Mouse (Mus musculus) midbrain, postnatal 0 days (tissue): Measurements from ENCODE around the gene Spdl1. TPM values are rescaled to one million over a fixed set of nuclear protein-coding genes. Genes with fewer than 3 reads are reported as not detected.
A peak's percentile ranks its signal among the peaks of the same experiment; 100 is the strongest.

Experiments
- ATAC-seq: fragments of 200-750 bp; cut with Nextera tagmentation; 2 replicates; pipeline ENCODE4 v1.8.0; 2017; ENCODE audit warnings: moderate number of reproducible peaks, mild to moderate bottlenecking, moderate TSS enrichment, moderate library complexity; ENCODE audit not compliant: low FRiP score
- DNase-seq: peaks from one replicate; pipeline ENCODE4 v3.0.0-alpha.2; 2015; ENCODE audit warnings: low spot score
- H3K27ac ChIP-seq: fragments of 300-500 bp; sonication (generic); 2 replicates; pipeline ENCODE4 v1.5.1; 2014; ENCODE audit warnings: low read depth, mild to moderate bottlenecking, low read length, mixed read lengths
- H3K27me3 ChIP-seq: fragments of 300-500 bp; sonication (generic); 2 replicates; pipeline ENCODE4 v1.6.1; 2014; ENCODE audit warnings: low read length, control low read depth, mixed read lengths; ENCODE audit not compliant: insufficient read depth
- H3K36me3 ChIP-seq: fragments of 300-500 bp; sonication (generic); 2 replicates; pipeline ENCODE4 v1.6.1; 2014; ENCODE audit warnings: low read length, control low read depth, mixed read lengths; ENCODE audit not compliant: insufficient read depth
- H3K4me1 ChIP-seq: fragments of 300-500 bp; sonication (generic); 2 replicates; pipeline ENCODE4 v1.6.1; 2014; ENCODE audit warnings: mild to moderate bottlenecking, control low read depth, antibody characterized with exemption, low read length, mixed read lengths; ENCODE audit not compliant: insufficient read depth
- H3K4me2 ChIP-seq: fragments of 300-500 bp; sonication (generic); 2 replicates; pipeline ENCODE4 v1.6.1; 2014; ENCODE audit warnings: low read depth, mild to moderate bottlenecking, low read length, mixed read lengths; ENCODE audit not compliant: poor library complexity, severe bottlenecking
- H3K4me3 ChIP-seq: fragments of 300-500 bp; sonication (generic); 2 replicates; pipeline ENCODE4 v1.5.1; 2014; ENCODE audit warnings: low read depth, mild to moderate bottlenecking, low read length, moderate library complexity
- H3K9ac ChIP-seq: fragments of 300-500 bp; sonication (generic); replicated peaks from 2 replicates; pipeline ENCODE4 v1.6.1; 2014; ENCODE audit warnings: mild to moderate bottlenecking, low read length, moderate library complexity, mixed read lengths; ENCODE audit not compliant: poor library complexity, severe bottlenecking
- H3K9me3 ChIP-seq: fragments of 300-500 bp; sonication (generic); 2 replicates; pipeline ENCODE4 v1.6.1; 2016; ENCODE audit warnings: low read length, control low read depth
- CTCF ChIP-seq: IDR thresholded peaks from 2 replicates; pipeline ENCODE4 v1.5.1; 2016; ENCODE audit warnings: antibody characterized with exemption, mild to moderate bottlenecking
- WGBS: fragments of 180-500 bp; shearing (Covaris S2); extraction: QIAGEN DNeasy Blood & Tissue Kit; methylation state at CpG from one replicate; pipeline ENCODE4 v1.1.7; 2014; 5-methylcytosine and 5-hydroxymethylcytosine counted together
- polyA plus RNA-seq: library from polyadenylated mRNA; unstranded; fragments of >200 nt; fragmentation: Nextera tagmentation; extraction: Ambion mirVana; gene quantifications from 2 replicates; pipeline ENCODE4 v1.2.1, GENCODE M21; 2015
- total RNA-seq: library from RNA; depleted of rRNA; stranded (reverse); fragments of >200 nt; gene quantifications from 2 replicates; pipeline ENCODE4 v1.2.3, GENCODE M21; 2014; rRNA removed

The Spdl1 gene
- total RNA-seq (0.93 and 1.7 TPM in 2 replicates), polyA plus RNA-seq (0.77 and 1.1 TPM in 2 replicates)

GRCm38 (mm10) chr11:34833318-34834086 lies at the start of gene Spdl1:
Gene Spdl1 (minus strand): TSS chr11:34833641.
- H3K36me3 ChIP-seq, result no peaks in the 10 kb centered on the region
- H3K9ac ChIP-seq, result peak within 1 kb of the TSS; percentile 66
- H3K27ac ChIP-seq, result no peak within 1 kb of the TSS
- peak; percentile 97 for ATAC-seq
- no peaks in the 10 kb centered on the region for H3K27me3 ChIP-seq
- H3K9me3 ChIP-seq, result no peaks in the 10 kb centered on the region
- under 1% methylated on average over 49 of the region's 49 CpGs for WGBS
- peaks cover 3% of the 10 kb centered on the region; the same call in 1 of the 2 replicates for H3K4me1 ChIP-seq
- H3K4me2 ChIP-seq, result peak within 1 kb of the TSS; percentile 91
- peak within 1 kb of the TSS; percentile 53 for H3K4me3 ChIP-seq
- peak; percentile 97 for DNase-seq
- no peak for TF ChIP-seq CTCF

GRCm38 (mm10) chr11:34881528-34881927 lies 48.1 kb upstream of the Spdl1 start:
- Histone ChIP-seq H3K4me2 (no peak overlapping the region), H3K4me3 (no peak overlapping the region), H3K9me3 (no peaks in the 10 kb centered on the region), H3K27ac (no peak overlapping the region), H3K9ac (no peak overlapping the region), H3K4me1 (no peaks in the 10 kb centered on the region), H3K27me3 (no peaks in the 10 kb centered on the region), H3K36me3 (no peaks in the 10 kb centered on the region)
- ATAC-seq (peak; percentile 66; the same call in 1 of the 2 replicates), DNase-seq (peak; percentile 87)
- 45% methylated on average over 5 of the region's 5 CpGs for WGBS
- peak; percentile 96 for TF ChIP-seq CTCF

- Histone ChIP-seq H3K9me3 (no peaks in the 10 kb centered on the region), H3K27me3 (no peaks in the 10 kb centered on the region), H3K27ac (no peak overlapping the region), H3K4me1 (no peaks in the 10 kb centered on the region), H3K4me3 (no peak overlapping the region), H3K36me3 (no peaks in the 10 kb centered on the region), H3K4me2 (no peak overlapping the region), H3K9ac (no peak overlapping the region)
- no peak for TF ChIP-seq CTCF
- 83% methylated on average over 1 of the region's 1 CpGs for WGBS
- ATAC-seq, result no peak
- DNase-seq, result no peak
These were observed 46.2 kb upstream of the Spdl1 start for GRCm38 (mm10) chr11:34879678-34880077.

- H3K36me3 ChIP-seq, result no peaks in the 10 kb centered on the region
- ATAC-seq, result no peak
- no peak overlapping the region for H3K4me2 ChIP-seq
- no peak for DNase-seq
- no peak for TF ChIP-seq CTCF
- WGBS, result 78% methylated on average over 2 of the region's 2 CpGs
- no peak overlapping the region for H3K9ac ChIP-seq
- H3K9me3 ChIP-seq, result no peaks in the 10 kb centered on the region
- H3K27ac ChIP-seq, result no peak overlapping the region
- no peaks in the 10 kb centered on the region for H3K4me1 ChIP-seq
- no peak overlapping the region for H3K4me3 ChIP-seq
- no peaks in the 10 kb centered on the region for H3K27me3 ChIP-seq
These were observed 40.4 kb upstream of the Spdl1 start for GRCm38 (mm10) chr11:34873861-34874260.

- Histone ChIP-seq H3K4me3 (no peak overlapping the region), H3K9ac (no peak overlapping the region), H3K4me1 (no peaks in the 10 kb centered on the region), H3K27me3 (no peaks in the 10 kb centered on the region), H3K4me2 (no peak overlapping the region), H3K36me3 (no peaks in the 10 kb centered on the region), H3K27ac (no peak overlapping the region), H3K9me3 (no peaks in the 10 kb centered on the region)
- DNase-seq (no peak), ATAC-seq (no peak)
- no peak for TF ChIP-seq CTCF
- WGBS, result 80% methylated on average over 2 of the region's 2 CpGs
These were observed 39.0 kb upstream of the Spdl1 start for GRCm38 (mm10) chr11:34872432-34872831.

- Histone ChIP-seq H3K4me2 (no peak overlapping the region), H3K27ac (no peak overlapping the region), H3K27me3 (no peaks in the 10 kb centered on the region), H3K9me3 (no peaks in the 10 kb centered on the region), H3K4me3 (no peak overlapping the region), H3K4me1 (no peaks in the 10 kb centered on the region), H3K9ac (no peak overlapping the region), H3K36me3 (no peaks in the 10 kb centered on the region)
- no peak for TF ChIP-seq CTCF
- ATAC-seq (no peak), DNase-seq (no peak)
- 84% methylated on average over 3 of the region's 3 CpGs for WGBS
These were observed 38.5 kb upstream of the Spdl1 start for GRCm38 (mm10) chr11:34871991-34872390.
